In genomic region chr13:107835756-107836385, GRCm38 (mm10) we compare ENCODE assay signal across 24 mouse cellular contexts.
A peak's percentile ranks its signal among the peaks of the same experiment; 100 is the strongest.
DNase-seq lines count a peak whose midpoint lies in the region; ATAC-seq and TF ChIP-seq lines count a peak whose summit lies in the region.
"Had no signal": no experiment of that assay in that cellular context is flagged by ENCODE, and none has a peak within 500 bp of the region (broad histone marks: within the 10 kb centered on the region; RNA-seq: fewer than 3 reads in every experiment).

No protein-coding gene starts in this region.

- no peaks in the 10 kb centered on the region for H3K36me3 ChIP-seq in hindbrain, embryonic 11.5 days (ENCODE audit: control insufficient read depth, insufficient read depth, low read length)
- H3K36me3 ChIP-seq in hindbrain, embryonic 14.5 days (replicated peaks; ENCODE audit: control insufficient read depth, insufficient read depth) = no peaks in the 10 kb centered on the region
- no peaks in the 10 kb centered on the region for H3K36me3 ChIP-seq in midbrain, embryonic 11.5 days (ENCODE audit: control insufficient read depth, insufficient read depth, low read length)
- H3K36me3 ChIP-seq in midbrain, embryonic 13.5 days = 0 out of 2 replicates have a peak, but pooled peaks cover 3% of the 10 kb centered on the region
- no peaks in the 10 kb centered on the region for H3K36me3 ChIP-seq in midbrain, postnatal 0 days (ENCODE audit: insufficient read depth, low read length)
- H3K36me3 ChIP-seq: hindbrain, embryonic 12.5 days; limb, embryonic 10.5 days; neural tube, embryonic 12.5 days; stomach, embryonic 15.5 days had no signal

- no peak overlapping the region for H3K4me2 ChIP-seq in hindbrain, embryonic 11.5 days (replicated peaks; ENCODE audit: low read depth, low read length)
- no peak overlapping the region for H3K4me2 ChIP-seq in hindbrain, embryonic 14.5 days (replicated peaks)
- no peak overlapping the region for H3K4me2 ChIP-seq in midbrain, embryonic 11.5 days
- no peak overlapping the region for H3K4me2 ChIP-seq in midbrain, embryonic 13.5 days (replicated peaks)
- H3K4me2 ChIP-seq in midbrain, postnatal 0 days (ENCODE audit: low read depth, low read length, poor library complexity, severe bottlenecking) = no peak overlapping the region
- H3K4me2 ChIP-seq: hindbrain, embryonic 12.5 days; neural tube, embryonic 12.5 days; stomach, embryonic 15.5 days had no signal

- no peak overlapping the region for H3K4me3 ChIP-seq in hindbrain, embryonic 11.5 days (ENCODE audit: low read depth, low read length)
- H3K4me3 ChIP-seq in hindbrain, embryonic 14.5 days (replicated peaks; ENCODE audit: low read length) = no peak overlapping the region
- no peak overlapping the region for H3K4me3 ChIP-seq in midbrain, embryonic 11.5 days (ENCODE audit: low read depth, low read length)
- H3K4me3 ChIP-seq in midbrain, embryonic 13.5 days (replicated peaks) = no peak overlapping the region
- no peak overlapping the region for H3K4me3 ChIP-seq in midbrain, postnatal 0 days (ENCODE audit: low read depth, low read length)
- H3K4me3 ChIP-seq: hindbrain, embryonic 12.5 days; limb, embryonic 10.5 days; neural tube, embryonic 12.5 days; stomach, embryonic 15.5 days had no signal

- TF ChIP-seq CTCF in midbrain, postnatal 0 days (IDR thresholded peaks at IDR 0.05) = no peak

- no peak overlapping the region for H3K9ac ChIP-seq in hindbrain, embryonic 11.5 days (ENCODE audit: low read depth, low read length)
- no peak overlapping the region for H3K9ac ChIP-seq in hindbrain, embryonic 14.5 days
- H3K9ac ChIP-seq in midbrain, embryonic 11.5 days (ENCODE audit: low read length) = no peak overlapping the region
- no peak overlapping the region; the same call in 1 of the 2 replicates for H3K9ac ChIP-seq in midbrain, embryonic 13.5 days (replicated peaks)
- H3K9ac ChIP-seq in midbrain, postnatal 0 days (replicated peaks; ENCODE audit: low read length, poor library complexity, severe bottlenecking) = no peak overlapping the region
- H3K9ac ChIP-seq: hindbrain, embryonic 12.5 days; liver, postnatal 0 days; neural tube, embryonic 12.5 days; stomach, embryonic 15.5 days had no signal

- WGBS in hindbrain, embryonic 11.5 days = 66% methylated on average over 9 of the region's 9 CpGs
- WGBS in hindbrain, embryonic 14.5 days = 38% methylated on average over 9 of the region's 9 CpGs
- 59% methylated on average over 9 of the region's 9 CpGs for WGBS in midbrain, embryonic 11.5 days
- WGBS in midbrain, embryonic 13.5 days = 40% methylated on average over 9 of the region's 9 CpGs
- 44% methylated on average over 9 of the region's 9 CpGs for WGBS in midbrain, postnatal 0 days

- no peak for ATAC-seq in hindbrain, embryonic 11.5 days (ENCODE audit: low FRiP score)
- ATAC-seq in hindbrain, embryonic 14.5 days (ENCODE audit: low FRiP score) = no peak
- 0 out of 2 replicates have a peak, but pooled peaks have one; percentile 14 for ATAC-seq in midbrain, embryonic 11.5 days (ENCODE audit: low FRiP score)
- no peak; the same call in 1 of the 2 replicates for ATAC-seq in midbrain, embryonic 13.5 days
- no peak for ATAC-seq in midbrain, postnatal 0 days (ENCODE audit: low FRiP score)
- ATAC-seq: forebrain, embryonic 16.5 days; liver, postnatal 0 days had no signal

- no peak overlapping the region for H3K27ac ChIP-seq in hindbrain, embryonic 11.5 days (ENCODE audit: low read depth, low read length)
- H3K27ac ChIP-seq in hindbrain, embryonic 14.5 days = no peak overlapping the region
- no peak overlapping the region for H3K27ac ChIP-seq in midbrain, embryonic 11.5 days (ENCODE audit: low read depth, low read length)
- H3K27ac ChIP-seq in midbrain, embryonic 13.5 days = no peak overlapping the region
- no peak overlapping the region for H3K27ac ChIP-seq in midbrain, postnatal 0 days (ENCODE audit: low read depth, low read length)
- H3K27ac ChIP-seq: hindbrain, embryonic 12.5 days; limb, embryonic 10.5 days; neural tube, embryonic 12.5 days; stomach, embryonic 15.5 days had no signal

- intact Hi-C loops in left cerebral cortex, postnatal 10 days (cut with DNase I) = no loop called here

- no peaks in the 10 kb centered on the region for H3K9me3 ChIP-seq in hindbrain, embryonic 11.5 days (ENCODE audit: control insufficient read depth, low read length)
- H3K9me3 ChIP-seq in hindbrain, embryonic 14.5 days (ENCODE audit: control insufficient read depth, low read length) = no peaks in the 10 kb centered on the region
- no peaks in the 10 kb centered on the region for H3K9me3 ChIP-seq in midbrain, embryonic 11.5 days (ENCODE audit: control insufficient read depth, low read length)
- no peaks in the 10 kb centered on the region for H3K9me3 ChIP-seq in midbrain, embryonic 13.5 days
- no peaks in the 10 kb centered on the region for H3K9me3 ChIP-seq in midbrain, postnatal 0 days (ENCODE audit: low read length)
- H3K9me3 ChIP-seq: hindbrain, embryonic 12.5 days; limb, embryonic 10.5 days; neural tube, embryonic 12.5 days; stomach, embryonic 15.5 days had no signal

- DNase-seq in hindbrain, embryonic 11.5 days (ENCODE audit: low spot score) = peak; percentile 41
- DNase-seq in hindbrain, embryonic 14.5 days (ENCODE audit: low spot score) = no peak
- no peak for DNase-seq in midbrain, embryonic 11.5 days (ENCODE audit: low spot score, missing footprints)
- peak; percentile 9 for DNase-seq in c-Kit-positive CD71-positive TER-119-negative erythroid progenitor cells, embryonic 14.5 days (ENCODE audit: low read depth)
- DNase-seq in midbrain, postnatal 0 days (ENCODE audit: low spot score) = peak; percentile 42
- no peak for DNase-seq in left cerebral cortex, postnatal 10 days (ENCODE audit: extremely low spot score in 1 of 2, low spot score in 2 of 2)
- DNase-seq: adrenal gland, postnatal 10 days; cerebellum, adult 8-10 months; cerebellum, postnatal 36 days; embryo, embryonic 11 days; gastrocnemius, postnatal 10 days; heart, adult 18-20 months; kidney, adult 2 months; kidney, postnatal 14 days; liver, postnatal 0 days; lung, postnatal 14 days; right cerebral cortex, adult 18-20 months; thymus, postnatal 36 days had no signal

- H3K27me3 ChIP-seq in hindbrain, embryonic 11.5 days (ENCODE audit: control insufficient read depth, insufficient read depth, low read length) = no peaks in the 10 kb centered on the region
- H3K27me3 ChIP-seq in hindbrain, embryonic 14.5 days (ENCODE audit: control insufficient read depth, insufficient read depth, low read length) = no peaks in the 10 kb centered on the region
- no peaks in the 10 kb centered on the region for H3K27me3 ChIP-seq in midbrain, embryonic 11.5 days (ENCODE audit: control insufficient read depth, insufficient read depth, low read length)
- H3K27me3 ChIP-seq in midbrain, embryonic 13.5 days = no peaks in the 10 kb centered on the region
- H3K27me3 ChIP-seq in midbrain, postnatal 0 days (ENCODE audit: insufficient read depth, low read length) = no peaks in the 10 kb centered on the region
- H3K27me3 ChIP-seq: hindbrain, embryonic 12.5 days; neural tube, embryonic 12.5 days; stomach, embryonic 15.5 days had no signal

- peaks cover 6% of the 10 kb centered on the region for H3K4me1 ChIP-seq in hindbrain, embryonic 11.5 days (replicated peaks; ENCODE audit: control insufficient read depth, insufficient read depth, low read length)
- H3K4me1 ChIP-seq in hindbrain, embryonic 14.5 days (replicated peaks; ENCODE audit: control insufficient read depth, insufficient read depth, low read length) = peaks cover 51% of the 10 kb centered on the region
- peaks cover 35% of the 10 kb centered on the region for H3K4me1 ChIP-seq in midbrain, embryonic 11.5 days (ENCODE audit: control insufficient read depth, insufficient read depth, low read length)
- H3K4me1 ChIP-seq in midbrain, embryonic 13.5 days (replicated peaks) = peaks cover 66% of the 10 kb centered on the region
- peaks cover 4% of the 10 kb centered on the region; the same call in 1 of the 2 replicates for H3K4me1 ChIP-seq in midbrain, postnatal 0 days (ENCODE audit: insufficient read depth, low read length)

Comparison
In these comparisons a context has a peak if more than half of its experiments do, and no peak if none do; other contexts are left out.
1. DNase-seq: peak in hindbrain, embryonic 11.5 days (single experiment), c-Kit-positive CD71-positive TER-119-negative erythroid progenitor cells, embryonic 14.5 days (single experiment) and midbrain, postnatal 0 days (single experiment); none in hindbrain, embryonic 14.5 days (single experiment), midbrain, embryonic 11.5 days (single experiment) and left cerebral cortex, postnatal 10 days (0 of 2).